Mouse (Mus musculus): Measurements from ENCODE around the gene Sptlc2.

- TF ChIP-seq CTCF (IDR thresholded peaks at IDR 0.05; ENCODE audit: borderline replicate concordance, extremely low read depth, insufficient read depth, insufficient read length) (no peak), POLR2A (IDR thresholded peaks at IDR 0.05; ENCODE audit: borderline replicate concordance, extremely low read depth, insufficient read depth, insufficient read length, poor library complexity, severe bottlenecking) (no peak)
Observed at GRCm38 (mm10) chr12:87282743-87283142, 105.4 kb downstream of the Sptlc2 start.

All from brain, embryonic 14.5 days (tissue).